Mouse (Mus musculus) intestine, postnatal 0 days (tissue): ENCODE data around the gene Pglyrp2. TPM values are rescaled to one million over a fixed set of nuclear protein-coding genes. Genes with fewer than 3 reads are reported as not detected.

Source experiments
- ATAC-seq: fragments of 200-750 bp; cut with Nextera tagmentation; 2 replicates; pipeline ENCODE4 v1.8.0; 2017; ENCODE audit warnings: mild to moderate bottlenecking, moderate TSS enrichment, moderate library complexity
- H3K27ac ChIP-seq: fragments of 300-500 bp; sonication (generic); 2 replicates; pipeline ENCODE4 v1.5.1; 2014; ENCODE audit warnings: mild to moderate bottlenecking, low read depth, low read length, moderate library complexity
- H3K27me3 ChIP-seq: fragments of 300-500 bp; sonication (generic); replicated peaks from 2 replicates; pipeline ENCODE4 v1.6.1; 2014; ENCODE audit warnings: low read length, mixed read lengths; ENCODE audit not compliant: control insufficient read depth, insufficient read depth
- H3K36me3 ChIP-seq: fragments of 300-500 bp; sonication (generic); 2 replicates; pipeline ENCODE4 v1.6.1; 2014; ENCODE audit warnings: mild to moderate bottlenecking, moderate library complexity; ENCODE audit not compliant: control insufficient read depth, insufficient read depth
- H3K4me1 ChIP-seq: fragments of 300-500 bp; sonication (generic); replicated peaks from 2 replicates; pipeline ENCODE4 v1.6.1; 2014; ENCODE audit warnings: antibody characterized with exemption, low read length, mixed read lengths; ENCODE audit not compliant: control insufficient read depth, insufficient read depth
- H3K4me2 ChIP-seq: fragments of 300-500 bp; sonication (generic); replicated peaks from 2 replicates; pipeline ENCODE4 v1.6.1; 2014; ENCODE audit warnings: low read depth, mild to moderate bottlenecking, moderate library complexity
- H3K4me3 ChIP-seq: fragments of 300-500 bp; sonication (generic); 2 replicates; pipeline ENCODE4 v1.5.1; 2014; ENCODE audit warnings: low read depth, low read length
- H3K9ac ChIP-seq: fragments of 300-500 bp; sonication (generic); 2 replicates; pipeline ENCODE4 v1.6.1; 2014; ENCODE audit warnings: mild to moderate bottlenecking, low read depth, low read length
- H3K9me3 ChIP-seq: fragments of 300-500 bp; sonication (generic); 2 replicates; pipeline ENCODE4 v1.6.1; 2016; ENCODE audit warnings: mixed run types; ENCODE audit not compliant: control insufficient read depth
- CTCF ChIP-seq: sonication (generic); IDR thresholded peaks from 2 replicates; pipeline ENCODE4 v1.5.1; 2016; ENCODE audit warnings: low read depth, mild to moderate bottlenecking, control low read depth, antibody characterized with exemption, moderate library complexity
- WGBS: fragments of 180-500 bp; shearing (Covaris S2); extraction: QIAGEN DNeasy Blood & Tissue Kit; methylation state at CpG from one replicate; pipeline ENCODE4 v1.1.7; 2014; 5-methylcytosine and 5-hydroxymethylcytosine counted together
- polyA plus RNA-seq: library from polyadenylated mRNA; unstranded; fragments of >200 nt; fragmentation: Nextera tagmentation; extraction: Ambion mirVana; gene quantifications from 2 replicates; pipeline ENCODE4 v1.2.1, GENCODE M21; 2015

The Pglyrp2 gene
- polyA plus RNA-seq, 1 experiment from 2014 or later: 0.14 TPM

- Histone ChIP-seq H3K4me3 (no peak overlapping the region), H3K9ac (no peak overlapping the region), H3K4me1 (no peaks in the 10 kb centered on the region), H3K4me2 (no peak overlapping the region), H3K27ac (no peak overlapping the region), H3K36me3 (peaks cover 19% of the 10 kb centered on the region), H3K9me3 (no peaks in the 10 kb centered on the region), H3K27me3 (no peaks in the 10 kb centered on the region)
- WGBS: 91% methylated on average over 7 of the region's 7 CpGs
- TF ChIP-seq CTCF: no peak
- ATAC-seq: no peak
Measured at GRCm38 (mm10) chr17:32382576-32382975, 41.4 kb downstream of the Pglyrp2 start.

- H3K9ac ChIP-seq: no peak overlapping the region
- H3K4me2 ChIP-seq: no peak overlapping the region
- WGBS: 67% methylated on average over 2 of the region's 2 CpGs
- H3K27me3 ChIP-seq: no peaks in the 10 kb centered on the region
- H3K4me1 ChIP-seq: no peaks in the 10 kb centered on the region
- peaks cover 21% of the 10 kb centered on the region for H3K36me3 ChIP-seq
- TF ChIP-seq CTCF: no peak
- H3K9me3 ChIP-seq: no peaks in the 10 kb centered on the region
- ATAC-seq: no peak
- no peak overlapping the region for H3K4me3 ChIP-seq
- no peak overlapping the region for H3K27ac ChIP-seq
Measured at GRCm38 (mm10) chr17:32378786-32379185, 45.2 kb downstream of the Pglyrp2 start.

DNA sequence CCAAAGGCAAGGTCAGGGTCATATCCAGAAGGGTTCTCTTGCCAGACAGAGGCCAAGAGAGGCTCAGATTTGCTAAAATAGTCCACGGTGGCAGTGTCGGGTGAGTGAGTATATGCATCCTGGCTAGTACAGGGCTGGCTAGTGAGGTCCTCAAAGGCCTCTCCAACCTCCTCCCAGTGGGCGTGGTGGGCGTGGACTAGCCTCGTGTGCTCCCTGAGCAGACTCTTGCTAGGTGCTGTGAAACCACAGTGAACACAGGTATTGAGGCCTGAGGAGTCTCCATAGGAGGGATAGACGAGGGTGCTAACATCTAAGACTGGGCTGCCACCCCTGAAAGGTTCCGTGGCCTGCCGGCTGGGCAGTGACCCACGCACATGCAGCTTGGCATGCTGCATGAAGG lies 46.8 kb downstream of the Pglyrp2 start:
- H3K4me1 ChIP-seq: no peaks in the 10 kb centered on the region
- H3K36me3 ChIP-seq: peaks cover 15% of the 10 kb centered on the region; the same call in 1 of the 2 replicates
- 74% methylated on average over 9 of the region's 9 CpGs for WGBS
- no peak overlapping the region for H3K9ac ChIP-seq
- H3K4me2 ChIP-seq: no peak overlapping the region
- H3K4me3 ChIP-seq: no peak overlapping the region
- no peak overlapping the region for H3K27ac ChIP-seq
- ATAC-seq: peak; percentile 16; the same call in 1 of the 2 replicates
- H3K27me3 ChIP-seq: no peaks in the 10 kb centered on the region
- no peaks in the 10 kb centered on the region for H3K9me3 ChIP-seq
- TF ChIP-seq CTCF: no peak

GRCm38 (mm10) chr17:32376475-32376874 lies 47.5 kb downstream of the Pglyrp2 start:
- ATAC-seq: no peak
- Histone ChIP-seq H3K4me3 (no peak overlapping the region), H3K36me3 (peaks cover 15% of the 10 kb centered on the region; the same call in 1 of the 2 replicates), H3K9ac (no peak overlapping the region), H3K4me2 (no peak overlapping the region), H3K27me3 (no peaks in the 10 kb centered on the region), H3K4me1 (no peaks in the 10 kb centered on the region), H3K9me3 (no peaks in the 10 kb centered on the region), H3K27ac (no peak overlapping the region)
- 84% methylated on average over 15 of the region's 15 CpGs for WGBS
- no peak for TF ChIP-seq CTCF

DNA sequence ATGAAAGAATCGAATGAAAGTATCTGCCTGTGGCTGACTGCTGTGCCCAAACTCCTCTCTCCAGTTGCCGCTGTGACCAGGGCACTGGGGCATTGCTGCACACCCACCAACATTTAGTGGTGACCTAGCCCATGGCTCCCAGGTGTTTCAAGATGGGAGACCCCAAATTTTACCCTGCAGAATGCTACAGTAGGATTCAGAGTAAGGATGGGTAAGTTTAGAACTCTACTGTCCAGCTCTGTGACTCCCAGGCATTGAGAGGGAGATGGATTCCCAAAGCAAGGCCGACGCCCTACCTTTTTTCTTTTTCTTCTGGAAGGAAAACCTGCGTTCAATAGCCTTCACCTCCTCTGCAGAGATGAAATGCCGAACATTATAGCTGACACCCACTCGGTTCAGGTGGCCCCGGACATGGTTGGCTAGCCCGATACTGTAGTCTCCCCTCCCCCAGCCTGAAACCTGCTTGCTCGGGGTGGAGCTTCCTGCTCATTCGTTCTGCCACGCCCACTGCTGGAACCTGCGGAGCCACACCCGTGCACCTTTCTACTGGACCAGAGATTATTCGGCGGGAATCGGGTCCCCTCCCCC lies 54.9 kb downstream of the Pglyrp2 start:
- peak overlapping the region; percentile 28 for H3K4me3 ChIP-seq
- H3K4me1 ChIP-seq: no peaks in the 10 kb centered on the region
- H3K4me2 ChIP-seq: peak overlapping the region; percentile 52
- 0 out of 2 replicates have a peak, but pooled peaks cover 7% of the 10 kb centered on the region for H3K36me3 ChIP-seq
- H3K9me3 ChIP-seq: no peaks in the 10 kb centered on the region
- H3K9ac ChIP-seq: peak overlapping the region; percentile 0; the same call in 1 of the 2 replicates
- no peak overlapping the region for H3K27ac ChIP-seq
- H3K27me3 ChIP-seq: no peaks in the 10 kb centered on the region
- TF ChIP-seq CTCF: no peak
- WGBS: 18% methylated on average over 11 of the region's 17 CpGs
- peak; percentile 73 for ATAC-seq

- Histone ChIP-seq H3K27ac (no peak overlapping the region), H3K9ac (no peak overlapping the region), H3K4me3 (no peak overlapping the region), H3K9me3 (no peaks in the 10 kb centered on the region), H3K27me3 (no peaks in the 10 kb centered on the region), H3K4me2 (no peak overlapping the region), H3K36me3 (0 out of 2 replicates have a peak, but pooled peaks cover 7% of the 10 kb centered on the region), H3K4me1 (peaks cover 3% of the 10 kb centered on the region)
- 86% methylated on average over 11 of the region's 11 CpGs for WGBS
- TF ChIP-seq CTCF: no peak
- no peak for ATAC-seq
Measured at GRCm38 (mm10) chr17:32367706-32368105, 56.3 kb downstream of the Pglyrp2 start.
